Mouse (Mus musculus): Measurements from ENCODE around the gene S1pr4.

GRCm38 (mm10) chr10:81472403-81473002, 27.4 kb downstream of the S1pr4 start:
- TF ChIP-seq POLR2AphosphoS2 (IDR thresholded peaks at IDR 0.05; ENCODE audit: insufficient read length, low read depth) (no peak), POLR2A (IDR thresholded peaks at IDR 0.05; ENCODE audit: insufficient read length, low read depth) (no peak)

All from myocyte (in vitro differentiated cells).